ENCODE assay signal across 9 mouse cellular contexts in genomic region chr2:128713548-128714003, GRCm38 (mm10). TPM values are rescaled to one million over a fixed set of nuclear protein-coding genes. Genes with fewer than 3 reads are reported as not detected.
DNase-seq lines count a peak whose midpoint lies in the region; ATAC-seq lines count a peak whose summit lies in the region.
"Had no signal": no experiment of that assay in that cellular context is flagged by ENCODE, and none has a peak within 500 bp of the region (broad histone marks: within the 10 kb centered on the region; RNA-seq: fewer than 3 reads in every experiment).

No protein-coding gene starts in this region.

- H3K36me3 ChIP-seq in heart, embryonic 13.5 days, result no peaks in the 10 kb centered on the region
- H3K36me3 ChIP-seq in hindbrain, embryonic 14.5 days (replicated peaks; ENCODE audit: control insufficient read depth, insufficient read depth), result no peaks in the 10 kb centered on the region
- no peaks in the 10 kb centered on the region for H3K36me3 ChIP-seq in limb, embryonic 13.5 days
- H3K36me3 ChIP-seq: G1E had no signal

- ATAC-seq in heart, embryonic 13.5 days (ENCODE audit: extremely low read depth, insufficient number of reproducible peaks, low FRiP score, low TSS enrichment), result no peak
- no peak for ATAC-seq in hindbrain, embryonic 14.5 days (ENCODE audit: low FRiP score)
- ATAC-seq in limb, embryonic 13.5 days (ENCODE audit: low FRiP score, low read depth), result peak; percentile 90
- ATAC-seq in megakaryocyte-erythroid progenitor cell, adult 5-6 weeks (replicated peaks; ENCODE audit: low FRiP score, low TSS enrichment, poor library complexity, severe bottlenecking), result no peak

- no peak overlapping the region for H3K4me2 ChIP-seq in heart, embryonic 13.5 days
- no peak overlapping the region for H3K4me2 ChIP-seq in hindbrain, embryonic 14.5 days (replicated peaks)
- H3K4me2 ChIP-seq in limb, embryonic 13.5 days (replicated peaks), result peak overlapping the region; percentile 50

- H3K9me3 ChIP-seq in heart, embryonic 13.5 days, result no peaks in the 10 kb centered on the region
- H3K9me3 ChIP-seq in hindbrain, embryonic 14.5 days (ENCODE audit: control insufficient read depth, low read length), result no peaks in the 10 kb centered on the region
- H3K9me3 ChIP-seq in limb, embryonic 13.5 days, result no peaks in the 10 kb centered on the region
- H3K9me3 ChIP-seq: G1E had no signal

- WGBS in heart, embryonic 13.5 days, result 62% methylated on average over 5 of the region's 5 CpGs
- 62% methylated on average over 5 of the region's 5 CpGs for WGBS in hindbrain, embryonic 14.5 days
- 6% methylated on average over 5 of the region's 5 CpGs for WGBS in limb, embryonic 13.5 days

- H3K27ac ChIP-seq in heart, embryonic 13.5 days (replicated peaks), result peak overlapping the region; percentile 77
- H3K27ac ChIP-seq in hindbrain, embryonic 14.5 days, result no peak overlapping the region
- H3K27ac ChIP-seq in limb, embryonic 13.5 days, result peak overlapping the region; percentile 98

- no peak for DNase-seq in heart, adult 11 months
- peak; percentile 79 for DNase-seq in embryo, embryonic 10 days (ENCODE audit: low spot score)
- peak; percentile 42 for DNase-seq in hindbrain, embryonic 14.5 days (ENCODE audit: low spot score)
- peak; percentile 36 for DNase-seq in ovary, postnatal 14 days (ENCODE audit: low spot score)
- DNase-seq in MN1 (ENCODE audit: low spot score), result no peak

- H3K27me3 ChIP-seq in heart, embryonic 13.5 days (replicated peaks), result no peaks in the 10 kb centered on the region
- no peaks in the 10 kb centered on the region for H3K27me3 ChIP-seq in hindbrain, embryonic 14.5 days (ENCODE audit: control insufficient read depth, insufficient read depth, low read length)
- no peaks in the 10 kb centered on the region for H3K27me3 ChIP-seq in limb, embryonic 13.5 days

- no peak overlapping the region for H3K4me3 ChIP-seq in heart, embryonic 13.5 days
- no peak overlapping the region for H3K4me3 ChIP-seq in hindbrain, embryonic 14.5 days (replicated peaks; ENCODE audit: low read length)
- H3K4me3 ChIP-seq in limb, embryonic 13.5 days, result no peak overlapping the region; the same call in 1 of the 2 replicates

- peaks cover 51% of the 10 kb centered on the region for H3K4me1 ChIP-seq in heart, embryonic 13.5 days
- H3K4me1 ChIP-seq in hindbrain, embryonic 14.5 days (replicated peaks; ENCODE audit: control insufficient read depth, insufficient read depth, low read length), result no peaks in the 10 kb centered on the region
- H3K4me1 ChIP-seq in limb, embryonic 13.5 days, result peaks cover 94% of the 10 kb centered on the region

- no peak overlapping the region for H3K9ac ChIP-seq in heart, embryonic 13.5 days
- H3K9ac ChIP-seq in hindbrain, embryonic 14.5 days, result no peak overlapping the region
- H3K9ac ChIP-seq in limb, embryonic 13.5 days, result no peak overlapping the region

RNA-seq across cellular contexts. Expression of gene Mertk, which starts 14.8 kb away (rescaled TPM):
- 3.9 and 4.0 TPM in 2 replicates for polyA plus RNA-seq in heart, embryonic 13.5 days (2015; fragmentation: Nextera tagmentation; extraction: Ambion mirVana)
- polyA plus RNA-seq in hindbrain, embryonic 14.5 days (2014; fragmentation: Nextera tagmentation; extraction: Ambion mirVana), result 2.2 and 2.6 TPM in 2 replicates
- 13.1 and 15.6 TPM in 2 replicates for polyA plus RNA-seq in limb, embryonic 13.5 days (2015; fragmentation: Nextera tagmentation; extraction: Ambion mirVana)
- total RNA-seq in megakaryocyte-erythroid progenitor cell, adult 5-6 weeks (2014; fragmentation: Nextera tagmentation), result not detected in 2 replicates
- total RNA-seq in megakaryocyte-erythroid progenitor cell, adult 5-6 weeks (2017), result 0.27 TPM in 1 of 2 replicates, not detected in the other
- polyA plus RNA-seq: G1E had no signal

RNA-seq across cellular contexts. Expression of gene Anapc1, which starts 26.4 kb away (rescaled TPM):
- 38.8 and 42.9 TPM in 2 replicates for polyA plus RNA-seq in heart, embryonic 13.5 days (2015; fragmentation: Nextera tagmentation; extraction: Ambion mirVana)
- polyA plus RNA-seq in hindbrain, embryonic 14.5 days (2014; fragmentation: Nextera tagmentation; extraction: Ambion mirVana), result 55.7 and 55.8 TPM in 2 replicates
- 60.8 and 73.0 TPM in 2 replicates for polyA plus RNA-seq in limb, embryonic 13.5 days (2015; fragmentation: Nextera tagmentation; extraction: Ambion mirVana)
- 154 and 186 TPM in 2 replicates for total RNA-seq in megakaryocyte-erythroid progenitor cell, adult 5-6 weeks (2014; fragmentation: Nextera tagmentation)
- total RNA-seq in megakaryocyte-erythroid progenitor cell, adult 5-6 weeks (2017), result 110 and 152 TPM in 2 replicates

Comparison
In these comparisons a context has a peak if more than half of its experiments do, and no peak if none do; other contexts are left out.
1. DNase-seq: peak in embryo, embryonic 10 days (single experiment), hindbrain, embryonic 14.5 days (single experiment) and ovary, postnatal 14 days (single experiment); none in heart, adult 11 months (single experiment) and MN1 (single experiment).